Mouse (Mus musculus) brain, embryonic 14.5 days (tissue): ENCODE results near the gene Vkorc1.
"Not testable (repeated sequence)": the region's sequence is repeated elsewhere in the genome, so short reads cannot be mapped to it uniquely, and the experiment has no call there.

ENCODE experiments used
- CTCF ChIP-seq: fragments of 200-500 bp; IDR thresholded peaks from 2 replicates; pipeline ENCODE4 v1.5.1; 2012; ENCODE audit warnings: inconsistent platforms, mild to moderate bottlenecking, moderate library complexity, borderline replicate concordance; ENCODE audit not compliant: insufficient read depth, insufficient read length; ENCODE audit errors: extremely low read depth
- POLR2A ChIP-seq: fragments of 200-500 bp; IDR thresholded peaks from 2 replicates; pipeline ENCODE4 v1.6.1; 2012; ENCODE audit warnings: mild to moderate bottlenecking, inconsistent platforms, borderline replicate concordance; ENCODE audit not compliant: poor library complexity, insufficient read depth, insufficient read length, severe bottlenecking; ENCODE audit errors: extremely low read depth

- not testable (repeated sequence) for TF ChIP-seq CTCF, POLR2A
Measured at GRCm38 (mm10) chr7:127942097-127942496, 46.7 kb upstream of the Vkorc1 start.
